Mouse (Mus musculus) heart, postnatal 25 days (tissue): ENCODE data around the gene Gm28043. TPM values are rescaled to one million over a fixed set of nuclear protein-coding genes. Genes with fewer than 3 reads are reported as not detected.

ENCODE experiments used
- DNase-seq: peaks from one replicate; pipeline ENCODE4 v3.0.0; 2022; ENCODE audit warnings: low spot score
- intact Hi-C: fragments of 180-260 bp; cut with DNase I; formaldehyde crosslinking; loops from one replicate; pipeline ENCODE4 v1.15.1; 2025
- total RNA-seq, 2 experiments: library from RNA; stranded (reverse); gene quantifications; 2 replicates each; pipeline ENCODE4 v1.2.3; 2021

Gene Gm28043
- total RNA-seq, 2 experiments from 2014 or later = 0.68 to 1.2 TPM

- DNase-seq = no peak
- intact Hi-C loops = no loop called here
These were observed 56.3 kb downstream of the Gm28043 start for GRCm38 (mm10) chr17:29671021-29671420.

GRCm38 (mm10) chr17:29673325-29673724 lies 58.6 kb downstream of the Gm28043 start:
- intact Hi-C loops = no loop called here
- no peak for DNase-seq

- intact Hi-C loops = no loop called here
- DNase-seq = no peak
These were observed 63.9 kb downstream of the Gm28043 start for GRCm38 (mm10) chr17:29678526-29678925.

- no peak for DNase-seq
- intact Hi-C loops = no loop called here
These were observed 64.5 kb downstream of the Gm28043 start for GRCm38 (mm10) chr17:29679038-29679767.

- no peak for DNase-seq
- intact Hi-C loops = no loop called here
These were observed 65.5 kb downstream of the Gm28043 start for GRCm38 (mm10) chr17:29680174-29680573.

- intact Hi-C loops = no loop called here
- DNase-seq = no peak
These were observed 66.2 kb downstream of the Gm28043 start for GRCm38 (mm10) chr17:29680921-29681320.

GRCm38 (mm10) chr17:29681669-29682068 lies 67.0 kb downstream of the Gm28043 start:
- no peak for DNase-seq
- intact Hi-C loops = no loop called here

- intact Hi-C loops = no loop called here
- DNase-seq = no peak
These were observed 67.6 kb downstream of the Gm28043 start for GRCm38 (mm10) chr17:29682261-29682660.

GRCm38 (mm10) chr17:29683127-29683526 lies 68.5 kb downstream of the Gm28043 start:
- peak; percentile 15 for DNase-seq
- intact Hi-C loops = no loop called here

- intact Hi-C loops = no loop called here
- DNase-seq = no peak
These were observed 69.6 kb downstream of the Gm28043 start for GRCm38 (mm10) chr17:29684275-29684674.

GRCm38 (mm10) chr17:29686771-29687170 lies 72.1 kb downstream of the Gm28043 start:
- DNase-seq = no peak
- intact Hi-C loops = no loop called here

- intact Hi-C loops = no loop called here
- no peak for DNase-seq
These were observed 72.7 kb downstream of the Gm28043 start for GRCm38 (mm10) chr17:29687373-29687772.

GRCm38 (mm10) chr17:29688610-29689009 lies 73.9 kb downstream of the Gm28043 start:
- intact Hi-C loops = no loop called here
- DNase-seq = no peak

- no peak for DNase-seq
- intact Hi-C loops = no loop called here
These were observed 75.6 kb downstream of the Gm28043 start for GRCm38 (mm10) chr17:29690257-29690656.

- DNase-seq = no peak
These were observed 78.2 kb downstream of the Gm28043 start for GRCm38 (mm10) chr17:29692827-29693226.

GRCm38 (mm10) chr17:29693571-29693970 lies 78.9 kb downstream of the Gm28043 start:
- intact Hi-C loops = no loop called here
- no peak for DNase-seq

More at GRCm38 (mm10) chr17:29692827-29693226, 78.2 kb downstream of the Gm28043 start:
- intact Hi-C loops = no loop called here

GRCm38 (mm10) chr17:29694516-29694915 lies 79.8 kb downstream of the Gm28043 start:
- intact Hi-C loops = no loop called here
- no peak for DNase-seq

- intact Hi-C loops = no loop called here
- no peak for DNase-seq
These were observed 82.3 kb downstream of the Gm28043 start for GRCm38 (mm10) chr17:29696940-29697339.

- no peak for DNase-seq
- intact Hi-C loops = no loop called here
These were observed 83.7 kb downstream of the Gm28043 start for GRCm38 (mm10) chr17:29698421-29698820.

- intact Hi-C loops = no loop called here
- DNase-seq = no peak
These were observed 85.9 kb downstream of the Gm28043 start for GRCm38 (mm10) chr17:29700573-29700972.

- intact Hi-C loops = no loop called here
- no peak for DNase-seq
These were observed 88.4 kb downstream of the Gm28043 start for GRCm38 (mm10) chr17:29702938-29703710.
